Mouse (Mus musculus) embryonic fibroblast, embryonic 13.5 days (primary cell): Measurements from ENCODE around the gene Ttc17.

Experiments used
- CTCF ChIP-seq: IDR thresholded peaks from 2 replicates; pipeline ENCODE4 v1.5.1; 2011; ENCODE audit warnings: mild to moderate bottlenecking, control low read depth, low read length, moderate library complexity, borderline replicate concordance; ENCODE audit not compliant: insufficient read depth
- POLR2A ChIP-seq: IDR thresholded peaks from 2 replicates; pipeline ENCODE4 v1.6.1; 2011; ENCODE audit warnings: low read depth, mild to moderate bottlenecking, control low read depth, low read length, moderate library complexity

DNA sequence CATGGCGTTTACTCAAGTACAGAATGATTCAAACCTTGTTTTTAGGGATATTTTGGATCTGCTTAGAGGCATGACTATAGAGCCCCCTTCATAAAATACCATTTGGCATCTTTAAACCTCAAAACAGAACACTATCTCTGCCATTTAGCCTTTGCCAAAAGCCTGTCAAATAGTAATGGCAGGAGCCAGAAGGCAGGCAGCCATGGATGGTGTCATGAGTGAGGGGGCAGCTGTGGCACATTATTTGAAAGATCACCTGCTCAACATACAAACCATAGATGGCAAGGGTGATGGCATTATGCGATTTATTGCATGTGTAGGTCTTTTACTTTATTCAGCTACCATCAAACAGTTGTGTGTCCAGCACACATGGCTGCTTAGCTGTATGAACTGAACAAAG, 73.4 kb downstream of the Ttc17 start:
- TF ChIP-seq CTCF: no peak
- no peak for TF ChIP-seq POLR2A
